Mouse (Mus musculus): ENCODE data around the gene Pard3b. TPM values are rescaled to one million over a fixed set of nuclear protein-coding genes. Genes with fewer than 3 reads are reported as not detected.
A peak's percentile ranks its signal among the peaks of the same experiment; 100 is the strongest.

Pard3b gene
- total RNA-seq (2014; rRNA removed) (3.0 and 4.4 TPM in 2 replicates), polyA plus RNA-seq (2015; fragmentation: Nextera tagmentation; extraction: Ambion mirVana) (3.1 and 6.1 TPM in 2 replicates)

DNA sequence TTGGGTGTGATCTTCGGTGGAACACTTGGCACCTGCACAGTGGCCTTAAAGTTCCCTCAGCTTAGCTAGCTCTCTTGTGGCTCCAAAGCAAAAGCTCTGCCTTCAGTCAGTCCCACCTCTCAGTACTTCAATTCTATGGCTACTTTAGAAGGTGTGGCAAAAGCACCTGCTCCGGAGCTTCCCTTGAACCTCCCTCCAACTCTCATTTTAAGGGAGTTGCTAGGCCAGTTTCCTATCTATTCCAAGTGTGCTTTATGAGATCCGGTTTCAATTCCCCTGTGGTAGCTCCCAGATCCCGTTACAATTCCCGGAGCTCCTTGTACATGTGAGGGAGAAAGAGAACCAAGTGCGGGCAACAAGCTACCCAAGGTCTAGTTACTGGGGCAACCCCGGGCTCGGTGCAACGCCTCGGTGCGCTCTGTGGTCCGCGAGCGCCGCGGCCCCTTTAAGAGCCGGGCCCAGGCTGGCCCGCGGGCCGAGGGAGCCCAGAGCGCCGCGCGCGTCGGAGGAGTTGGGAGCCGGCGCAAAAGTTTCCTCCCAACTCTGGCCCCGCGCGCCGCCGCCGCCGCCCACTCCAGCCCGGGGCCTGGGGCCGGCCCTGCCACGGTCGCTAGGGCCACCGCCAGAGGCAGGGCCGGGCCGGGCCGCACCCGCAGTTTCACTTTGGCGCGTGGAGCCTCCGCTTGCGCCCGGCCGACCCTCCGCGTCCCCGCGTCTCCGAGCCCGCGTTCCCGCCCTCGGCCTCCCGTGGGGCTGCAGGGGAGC is at the start of gene Pard3b:
Pard3b (plus strand) TSS at position 478 of the 765 bp plus-strand sequence.
- 3% methylated on average over 55 of the region's 60 CpGs for WGBS
- H3K4me3 ChIP-seq (ENCODE audit: low read depth, low read length), result peak within 1 kb of the TSS; percentile 67
- H3K4me2 ChIP-seq (ENCODE audit: low read depth), result peak within 1 kb of the TSS; percentile 95
- no peaks in the 10 kb centered on the region for H3K36me3 ChIP-seq (ENCODE audit: insufficient read depth)
- peak; percentile 91 for ATAC-seq
- no peak for TF ChIP-seq CTCF (IDR thresholded peaks at IDR 0.05; ENCODE audit: low read depth)
- H3K27me3 ChIP-seq (ENCODE audit: insufficient read depth, low read length), result peaks cover 4% of the 10 kb centered on the region
- no peak within 1 kb of the TSS for H3K27ac ChIP-seq (ENCODE audit: low read depth, low read length)
- H3K9ac ChIP-seq, result peak within 1 kb of the TSS; percentile 57
- no peaks in the 10 kb centered on the region for H3K9me3 ChIP-seq (ENCODE audit: low read length)
- DNase-seq, result peak; percentile 58
- no peaks in the 10 kb centered on the region for H3K4me1 ChIP-seq (ENCODE audit: insufficient read depth)

DNA sequence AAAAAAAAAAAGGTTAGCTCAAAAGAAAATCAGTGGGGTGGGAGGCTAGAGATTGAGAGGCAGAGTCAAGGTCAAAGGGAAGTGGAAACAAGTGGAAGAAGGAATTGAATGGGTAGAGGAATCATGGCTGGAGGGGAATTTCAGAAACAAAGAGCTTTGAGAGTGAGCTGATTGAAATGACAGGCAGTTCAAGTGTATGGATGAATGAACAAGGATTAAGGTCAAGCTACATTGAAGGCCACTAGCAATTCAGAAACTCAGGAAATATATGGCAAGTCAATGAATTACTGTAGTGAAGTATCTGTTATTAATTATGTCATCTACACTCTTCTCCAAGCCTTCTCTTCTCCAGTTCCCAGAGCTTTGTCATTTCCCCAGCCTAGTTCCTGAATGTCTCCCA is 22.4 kb upstream of the Pard3b start:
- H3K36me3 ChIP-seq (ENCODE audit: insufficient read depth), result no peaks in the 10 kb centered on the region
- H3K9ac ChIP-seq, result no peak overlapping the region

DNA sequence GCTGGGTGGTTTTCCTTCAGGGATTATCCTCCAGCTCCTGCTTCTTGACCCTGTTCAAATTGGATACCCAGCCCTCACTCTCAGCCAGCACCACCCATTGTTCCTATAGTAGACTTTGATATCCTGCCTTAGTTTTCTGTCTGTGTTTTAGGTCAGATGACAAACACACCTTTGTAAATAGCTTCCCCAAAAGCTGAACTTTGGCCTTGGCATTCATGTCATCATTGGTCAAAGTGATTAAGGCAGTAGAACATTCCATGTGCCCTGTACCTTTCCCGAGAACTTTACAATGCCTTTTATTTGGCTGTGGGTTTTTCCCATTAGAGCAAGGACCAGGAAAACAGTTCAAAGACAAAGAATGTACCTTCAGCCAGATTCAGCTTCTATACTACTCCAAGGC is 18.0 kb upstream of the Pard3b start:
- H3K4me1 ChIP-seq (ENCODE audit: insufficient read depth), result no peaks in the 10 kb centered on the region
- no peak overlapping the region for H3K4me3 ChIP-seq (ENCODE audit: low read depth, low read length)
- 67% methylated on average over 1 of the region's 1 CpGs for WGBS
- no peak overlapping the region for H3K9ac ChIP-seq
- H3K4me2 ChIP-seq (ENCODE audit: low read depth), result no peak overlapping the region
- H3K27me3 ChIP-seq (ENCODE audit: insufficient read depth, low read length), result no peaks in the 10 kb centered on the region
- no peaks in the 10 kb centered on the region for H3K36me3 ChIP-seq (ENCODE audit: insufficient read depth)
- DNase-seq, result no peak
- ATAC-seq, result no peak
- no peaks in the 10 kb centered on the region for H3K9me3 ChIP-seq (ENCODE audit: low read length)
- TF ChIP-seq CTCF (IDR thresholded peaks at IDR 0.05; ENCODE audit: low read depth), result no peak
- H3K27ac ChIP-seq (ENCODE audit: low read depth, low read length), result no peak overlapping the region

More for the DNA sequence above, 22.4 kb upstream of the Pard3b start:
- Histone ChIP-seq H3K27me3 (ENCODE audit: insufficient read depth, low read length) (no peaks in the 10 kb centered on the region), H3K4me2 (ENCODE audit: low read depth) (no peak overlapping the region), H3K4me3 (ENCODE audit: low read depth, low read length) (no peak overlapping the region), H3K4me1 (ENCODE audit: insufficient read depth) (no peaks in the 10 kb centered on the region), H3K9me3 (ENCODE audit: low read length) (no peaks in the 10 kb centered on the region), H3K27ac (ENCODE audit: low read depth, low read length) (no peak overlapping the region)
- ATAC-seq, result no peak
- no peak for TF ChIP-seq CTCF (IDR thresholded peaks at IDR 0.05; ENCODE audit: low read depth)
- DNase-seq, result no peak

DNA sequence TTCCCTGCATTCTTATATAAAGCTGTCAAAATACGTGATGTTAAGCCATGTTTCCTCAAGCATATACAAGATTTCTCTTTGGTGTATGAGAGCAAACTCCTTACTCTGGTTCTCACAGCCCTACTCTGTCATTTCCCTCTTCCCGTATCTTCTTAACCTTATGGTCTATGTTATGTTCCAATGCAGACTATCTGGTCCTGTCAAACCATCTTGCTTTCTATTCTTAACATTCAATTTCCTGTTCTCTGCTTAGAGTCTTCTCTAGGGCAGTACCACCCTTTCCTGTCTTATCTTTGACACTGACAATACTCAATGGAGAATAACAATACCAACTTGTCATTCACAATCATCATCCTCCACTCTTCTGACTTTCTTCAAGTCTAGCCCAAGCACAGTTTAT is 8.8 kb upstream of the Pard3b start:
- WGBS, result 89% methylated on average over 2 of the region's 2 CpGs
- DNase-seq, result no peak
- no peaks in the 10 kb centered on the region for H3K4me1 ChIP-seq (ENCODE audit: insufficient read depth)

DNA sequence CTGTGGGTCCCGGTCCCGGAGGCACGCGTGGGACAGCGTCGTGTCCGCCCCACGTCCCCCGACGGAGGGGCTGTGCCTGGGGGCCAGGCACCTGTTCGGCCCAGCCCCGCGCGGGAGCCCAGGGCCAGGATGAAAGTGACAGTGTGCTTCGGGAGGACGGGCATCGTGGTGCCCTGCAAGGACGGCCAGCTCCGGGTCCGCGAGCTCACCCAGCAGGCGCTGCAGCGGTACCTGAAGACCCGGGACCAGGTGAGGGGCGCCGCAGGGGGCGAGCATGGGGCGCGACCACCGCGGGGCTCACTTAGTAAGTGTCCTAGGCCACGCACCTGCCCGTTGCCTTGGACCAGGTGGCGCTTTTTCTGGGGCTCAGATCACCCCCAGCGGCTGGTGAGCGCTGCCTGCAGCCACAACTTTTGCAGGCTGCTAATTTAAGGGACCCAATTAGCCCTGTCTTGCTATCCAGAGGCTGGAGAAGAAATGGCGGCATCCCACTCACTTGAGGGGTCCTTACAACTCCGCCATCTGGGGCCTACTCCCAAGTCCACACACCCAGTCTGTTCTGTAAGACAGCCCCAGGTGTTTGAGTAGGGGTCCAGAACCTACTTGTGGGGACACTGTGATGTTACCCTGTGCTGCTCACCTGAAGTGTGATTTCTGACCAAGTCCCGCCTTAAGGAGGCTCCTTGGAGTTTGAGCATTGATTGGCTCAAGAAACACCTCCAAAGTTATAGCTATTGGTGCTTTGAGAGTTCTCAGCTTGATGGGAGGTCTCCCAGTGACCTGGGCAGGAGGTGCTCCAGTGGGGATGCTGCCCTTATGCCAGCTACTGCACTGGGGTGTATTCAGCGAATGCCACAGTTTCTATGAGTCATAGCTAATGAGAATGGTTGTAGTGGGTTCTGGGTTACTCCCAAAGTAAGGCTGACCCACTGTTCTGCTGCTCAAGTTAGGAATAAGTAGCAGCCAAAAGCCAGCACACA is 780 bp downstream of the Pard3b start:
- DNase-seq (no peak), ATAC-seq (peak; percentile 42)
- Histone ChIP-seq H3K9ac (peak overlapping the region; percentile 57), H3K4me1 (ENCODE audit: insufficient read depth) (no peaks in the 10 kb centered on the region), H3K4me2 (ENCODE audit: low read depth) (peak overlapping the region; percentile 95), H3K4me3 (ENCODE audit: low read depth, low read length) (peak overlapping the region; percentile 67), H3K27me3 (ENCODE audit: insufficient read depth, low read length) (peaks cover 4% of the 10 kb centered on the region), H3K27ac (ENCODE audit: low read depth, low read length) (no peak overlapping the region), H3K9me3 (ENCODE audit: low read length) (no peaks in the 10 kb centered on the region), H3K36me3 (ENCODE audit: insufficient read depth) (no peaks in the 10 kb centered on the region)
- no peak; the same call in 1 of the 2 replicates for TF ChIP-seq CTCF (IDR thresholded peaks at IDR 0.05; ENCODE audit: low read depth)
- WGBS, result 4% methylated on average over 37 of the region's 40 CpGs

More for the DNA sequence above, 8.8 kb upstream of the Pard3b start:
- no peak overlapping the region for H3K27ac ChIP-seq (ENCODE audit: low read depth, low read length)
- no peak for TF ChIP-seq CTCF (IDR thresholded peaks at IDR 0.05; ENCODE audit: low read depth)
- H3K9me3 ChIP-seq (ENCODE audit: low read length), result no peaks in the 10 kb centered on the region
- H3K4me3 ChIP-seq (ENCODE audit: low read depth, low read length), result no peak overlapping the region
- no peaks in the 10 kb centered on the region for H3K27me3 ChIP-seq (ENCODE audit: insufficient read depth, low read length)
- no peak overlapping the region for H3K4me2 ChIP-seq (ENCODE audit: low read depth)
- no peak overlapping the region for H3K9ac ChIP-seq
- H3K36me3 ChIP-seq (ENCODE audit: insufficient read depth), result no peaks in the 10 kb centered on the region
- no peak for ATAC-seq

DNA sequence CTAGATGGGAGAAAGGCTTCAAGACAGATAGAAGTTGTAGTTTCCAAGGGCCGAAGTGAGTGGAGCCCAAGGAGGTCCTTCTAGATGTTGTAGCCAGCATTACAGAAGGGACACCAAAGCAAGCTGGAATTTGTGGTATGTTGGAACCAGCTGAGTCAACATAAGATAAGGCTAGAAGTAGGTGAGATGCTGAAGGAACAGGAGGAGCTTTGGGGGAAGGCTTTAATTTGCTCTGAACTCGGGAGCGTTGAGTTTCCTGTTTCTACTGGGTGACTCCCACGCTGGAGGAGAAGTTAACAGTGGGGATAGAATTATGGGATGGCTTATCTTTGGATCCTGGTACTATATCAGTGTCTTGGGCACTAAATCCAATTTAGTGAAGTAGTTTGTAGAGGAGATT is 3.3 kb downstream of the Pard3b start:
- Histone ChIP-seq H3K4me1 (ENCODE audit: insufficient read depth) (no peaks in the 10 kb centered on the region), H3K36me3 (ENCODE audit: insufficient read depth) (no peaks in the 10 kb centered on the region), H3K27ac (ENCODE audit: low read depth, low read length) (no peak overlapping the region), H3K9me3 (ENCODE audit: low read length) (no peaks in the 10 kb centered on the region), H3K27me3 (ENCODE audit: insufficient read depth, low read length) (peaks cover 4% of the 10 kb centered on the region), H3K9ac (no peak overlapping the region), H3K4me2 (ENCODE audit: low read depth) (no peak overlapping the region), H3K4me3 (ENCODE audit: low read depth, low read length) (no peak overlapping the region)
- WGBS, result 80% methylated on average over 4 of the region's 4 CpGs
- TF ChIP-seq CTCF (IDR thresholded peaks at IDR 0.05; ENCODE audit: low read depth), result no peak
- ATAC-seq, result no peak
- no peak for DNase-seq

All from forebrain, postnatal 0 days (tissue).